Mouse (Mus musculus) myocyte (in vitro differentiated cells): Measurements from ENCODE around the gene Ttc7. TPM values are rescaled to one million over a fixed set of nuclear protein-coding genes. Genes with fewer than 3 reads are reported as not detected.

Source experiments
- H3K27me3 ChIP-seq: one replicate; pipeline ENCODE4 v1.6.1; 2011; ENCODE audit not compliant: control insufficient read depth, insufficient read depth, insufficient read length
- H3K36me3 ChIP-seq: one replicate; pipeline ENCODE4 v1.6.1; 2011; ENCODE audit not compliant: control insufficient read depth, insufficient read depth
- H3K4me2 ChIP-seq: one replicate; pipeline ENCODE4 v1.6.1; 2011; ENCODE audit warnings: low read depth, control low read depth
- H3K4me3 ChIP-seq: one replicate; pipeline ENCODE4 v1.5.1; 2011; ENCODE audit warnings: mild to moderate bottlenecking, control low read depth, moderate library complexity
- H3K79me2 ChIP-seq: one replicate; pipeline ENCODE4 v1.6.1; 2011; ENCODE audit not compliant: control insufficient read depth, insufficient read depth
- H3ac ChIP-seq: one replicate; pipeline ENCODE4 v1.6.1; 2011; ENCODE audit not compliant: control insufficient read depth, insufficient read length
- CEBPB ChIP-seq: IDR thresholded peaks from 2 replicates; pipeline ENCODE4 v1.6.1; 2011; ENCODE audit warnings: mild to moderate bottlenecking, moderate library complexity; ENCODE audit not compliant: poor library complexity, insufficient read depth, severe bottlenecking
- E2F4 ChIP-seq: IDR thresholded peaks from one replicate; pipeline ENCODE4 v1.6.1; 2011; ENCODE audit warnings: mild to moderate bottlenecking, control low read depth, moderate library complexity; ENCODE audit not compliant: insufficient read depth
- MAX ChIP-seq: IDR thresholded peaks from one replicate; pipeline ENCODE4 v1.6.1; 2011; ENCODE audit warnings: low read depth, mild to moderate bottlenecking, control low read depth
- MYOD1 ChIP-seq, 3 experiments: IDR thresholded peaks; one replicate each; pipeline ENCODE4 v1.6.1; 2011; ENCODE audit warnings: control low read depth in 2 of 3, low read depth in 2 of 3, mild to moderate bottlenecking in 2 of 3, moderate library complexity in 1 of 3; ENCODE audit not compliant: insufficient read length in 2 of 3, control insufficient read depth in 1 of 3
- MYOG ChIP-seq, 3 experiments: IDR thresholded peaks; one replicate each; pipeline ENCODE4 v1.6.1; 2011; ENCODE audit warnings: control low read depth in 2 of 3, low read depth in 2 of 3, mild to moderate bottlenecking in 2 of 3; ENCODE audit not compliant: insufficient read length in 2 of 3, control insufficient read depth in 1 of 3, insufficient read depth in 1 of 3
- POLR2A ChIP-seq: IDR thresholded peaks from one replicate; pipeline ENCODE4 v1.6.1; 2011; ENCODE audit warnings: low read depth, mild to moderate bottlenecking, control low read depth, moderate library complexity; ENCODE audit not compliant: insufficient read length
- POLR2AphosphoS2 ChIP-seq: IDR thresholded peaks from one replicate; pipeline ENCODE4 v1.6.1; 2011; ENCODE audit warnings: low read depth, control low read depth; ENCODE audit not compliant: insufficient read length
- REST ChIP-seq: IDR thresholded peaks from one replicate; pipeline ENCODE4 v1.6.1; 2011; ENCODE audit warnings: mild to moderate bottlenecking, control low read depth, moderate library complexity; ENCODE audit not compliant: insufficient read depth, insufficient read length
- SRF ChIP-seq: IDR thresholded peaks from one replicate; pipeline ENCODE4 v1.6.1; 2011; ENCODE audit warnings: low read depth; ENCODE audit not compliant: control insufficient read depth, insufficient read length
- TCF3 ChIP-seq: IDR thresholded peaks from one replicate; pipeline ENCODE4 v1.6.1; 2011; ENCODE audit warnings: low read depth, control low read depth; ENCODE audit not compliant: insufficient read length
- USF1 ChIP-seq: IDR thresholded peaks from one replicate; pipeline ENCODE4 v1.6.1; 2011; ENCODE audit warnings: low read depth, mild to moderate bottlenecking, control low read depth, moderate library complexity
- polyA plus RNA-seq: library from polyadenylated mRNA; unstranded; fragments of >200 nt; fragmentation: generic; extraction: Trizol; gene quantifications from one replicate; pipeline ENCODE4 v1.2.1, GENCODE M21; 2012; ENCODE audit warnings: missing spikeins

Gene Ttc7
- polyA plus RNA-seq, 1 experiment = 15.2 TPM

DNA sequence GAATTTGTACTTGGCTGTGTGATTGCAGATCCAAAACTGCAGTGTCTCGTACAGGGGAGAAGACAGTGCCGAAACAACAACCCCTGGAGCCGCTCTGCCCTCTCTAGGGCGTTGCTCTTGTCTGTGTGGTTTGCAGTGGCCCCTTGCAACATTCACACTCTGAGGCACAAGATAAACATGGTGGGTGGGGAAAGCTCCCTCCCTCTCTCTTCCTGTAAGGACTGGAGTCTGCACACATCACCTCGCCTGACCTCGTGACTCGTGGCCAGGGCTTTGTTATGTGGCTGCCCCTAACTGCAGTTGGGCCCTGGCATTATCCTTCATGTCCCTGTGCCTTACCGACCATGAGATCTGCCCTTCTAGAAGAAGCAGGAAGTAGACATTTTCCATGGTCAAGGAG is 82.6 kb downstream of the Ttc7 start:
- Histone ChIP-seq H3K36me3 (no peaks in the 10 kb centered on the region), H3K4me3 (no peak overlapping the region), H3K4me2 (peak overlapping the region; percentile 7), H3ac (no peak overlapping the region), H3K79me2 (no peaks in the 10 kb centered on the region), H3K27me3 (no peaks in the 10 kb centered on the region)
- TF ChIP-seq POLR2A (no peak), MYOD1 (IDR thresholded peaks at IDR 0.05; ENCODE audit: control insufficient read depth in 1 of 3, insufficient read length in 2 of 3, low read depth in 2 of 3) (peak in 1 of 3 experiments; percentile 21), SRF (no peak), E2F4 (no peak), USF1 (no peak), MYOG (IDR thresholded peaks at IDR 0.05; ENCODE audit: control insufficient read depth in 1 of 3, insufficient read depth in 1 of 3, insufficient read length in 2 of 3, low read depth in 2 of 3) (peak in 1 of 3 experiments; percentile 30)

DNA sequence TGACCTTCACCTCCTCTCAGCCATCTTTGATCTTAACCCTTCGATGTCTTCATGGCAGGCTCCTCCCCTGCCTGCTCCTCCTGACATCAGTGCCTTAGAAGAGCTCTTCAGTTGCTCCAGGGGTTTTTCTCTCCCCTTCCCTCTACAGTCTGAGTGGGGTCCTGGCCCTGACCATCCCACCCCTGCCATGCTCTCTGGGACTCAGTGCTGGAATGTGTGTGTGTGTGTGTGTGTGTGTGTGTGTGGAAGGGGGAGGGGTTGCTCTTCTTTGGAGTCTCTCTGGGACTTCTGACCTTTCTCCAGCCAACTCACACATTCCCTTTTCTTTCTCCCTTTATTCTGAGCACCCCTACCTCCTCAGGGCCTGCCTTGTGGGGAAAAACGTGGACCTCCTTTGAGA is 83.8 kb downstream of the Ttc7 start:
- no peaks in the 10 kb centered on the region for H3K79me2 ChIP-seq
- H3K4me2 ChIP-seq = no peak overlapping the region
- H3K36me3 ChIP-seq = no peaks in the 10 kb centered on the region
- TF ChIP-seq MAX (no peak), CEBPB (no peak), USF1 (no peak)
- no peak overlapping the region for H3ac ChIP-seq
- no peaks in the 10 kb centered on the region for H3K27me3 ChIP-seq
- no peak overlapping the region for H3K4me3 ChIP-seq

DNA sequence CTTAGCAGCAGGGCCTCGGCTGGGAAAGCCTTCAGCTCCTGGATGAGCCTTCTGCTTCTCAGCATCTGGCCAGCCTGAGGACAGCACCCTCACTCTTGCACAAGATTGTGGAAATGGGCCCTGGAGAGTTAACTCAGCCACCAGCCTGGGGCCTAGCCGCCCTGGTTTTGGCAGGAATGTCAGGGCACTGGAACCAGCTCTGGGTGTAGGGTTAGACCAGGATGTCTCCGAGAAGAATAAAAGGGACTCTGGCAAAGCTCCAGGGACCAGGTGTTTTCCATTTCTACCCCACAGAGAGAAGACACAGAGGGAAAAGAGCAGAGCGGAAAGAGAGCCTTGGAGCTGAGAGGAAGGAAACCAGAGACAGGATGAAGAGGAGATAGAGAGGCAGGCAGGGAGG is 84.5 kb downstream of the Ttc7 start:
- TF ChIP-seq CEBPB (no peak), REST (no peak), MYOD1 (IDR thresholded peaks at IDR 0.05; ENCODE audit: control insufficient read depth in 1 of 3, insufficient read length in 2 of 3, low read depth in 2 of 3) (no peak)
- Histone ChIP-seq H3K27me3 (no peaks in the 10 kb centered on the region), H3K79me2 (no peaks in the 10 kb centered on the region), H3K36me3 (no peaks in the 10 kb centered on the region), H3ac (no peak overlapping the region), H3K4me2 (peak overlapping the region; percentile 19), H3K4me3 (no peak overlapping the region)

DNA sequence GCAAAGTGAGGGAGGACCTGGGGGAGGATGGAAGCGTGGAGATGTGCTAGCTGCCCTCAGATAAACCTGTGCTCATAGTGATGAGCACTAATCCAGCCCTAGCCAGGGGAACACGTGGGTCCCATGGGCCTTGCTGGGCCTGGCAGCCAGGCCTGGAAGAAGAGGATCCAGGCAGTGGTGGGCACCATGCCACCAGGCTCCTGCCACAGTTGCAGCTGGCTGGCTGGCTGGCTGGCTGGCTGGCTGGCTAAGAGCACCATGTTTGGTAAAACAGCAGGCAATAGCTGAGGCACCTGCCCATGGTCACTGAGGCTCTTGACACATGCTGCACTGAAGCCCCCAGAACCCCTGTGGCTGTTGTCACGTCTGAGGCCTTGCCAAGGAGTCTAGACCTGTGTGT is 85.0 kb downstream of the Ttc7 start:
- H3K27me3 ChIP-seq = no peaks in the 10 kb centered on the region
- H3K4me2 ChIP-seq = peak overlapping the region; percentile 19
- no peaks in the 10 kb centered on the region for H3K79me2 ChIP-seq
- no peak overlapping the region for H3K4me3 ChIP-seq
- no peak overlapping the region for H3ac ChIP-seq
- TF ChIP-seq SRF (peak; percentile 96), USF1 (peak; percentile 75), POLR2AphosphoS2 (no peak), TCF3 (peak; percentile 12), MAX (no peak), MYOD1 (IDR thresholded peaks at IDR 0.05; ENCODE audit: control insufficient read depth in 1 of 3, insufficient read length in 2 of 3, low read depth in 2 of 3) (peak in 2 of 3 experiments; percentile 78 to 82), REST (no peak), MYOG (IDR thresholded peaks at IDR 0.05; ENCODE audit: control insufficient read depth in 1 of 3, insufficient read depth in 1 of 3, insufficient read length in 2 of 3, low read depth in 2 of 3) (peak in 2 of 3 experiments; percentile 78 to 83), POLR2A (peak; percentile 15)
- H3K36me3 ChIP-seq = no peaks in the 10 kb centered on the region

DNA sequence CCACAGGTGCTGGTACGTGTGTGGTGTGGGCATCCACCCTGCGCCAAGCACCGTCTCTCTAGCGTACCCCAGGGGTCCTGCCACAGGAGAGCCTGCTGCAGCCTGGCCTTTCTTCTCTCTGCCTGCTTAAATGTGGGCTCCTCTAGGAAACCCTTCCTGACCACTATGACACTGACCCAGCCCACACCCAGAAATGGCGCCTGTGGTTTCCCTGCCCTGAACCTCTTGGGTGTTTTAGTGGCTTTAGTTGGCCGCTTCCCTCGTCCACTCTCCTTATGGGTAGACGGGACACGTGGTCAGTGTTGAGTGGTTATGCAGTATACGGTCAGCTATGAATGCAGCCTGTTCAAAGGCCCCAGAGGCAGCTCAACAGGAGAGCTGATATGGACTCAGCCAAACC is 85.8 kb downstream of the Ttc7 start:
- H3K36me3 ChIP-seq = no peaks in the 10 kb centered on the region
- H3K4me3 ChIP-seq = no peak overlapping the region
- no peak overlapping the region for H3K4me2 ChIP-seq
- no peaks in the 10 kb centered on the region for H3K79me2 ChIP-seq
- no peak for TF ChIP-seq CEBPB
- TF ChIP-seq MYOG (IDR thresholded peaks at IDR 0.05; ENCODE audit: control insufficient read depth in 1 of 3, insufficient read depth in 1 of 3, insufficient read length in 2 of 3, low read depth in 2 of 3) = peak in 1 of 3 experiments; percentile 39
- peak in 1 of 3 experiments; percentile 27 for TF ChIP-seq MYOD1 (IDR thresholded peaks at IDR 0.05; ENCODE audit: control insufficient read depth in 1 of 3, insufficient read length in 2 of 3, low read depth in 2 of 3)
- TF ChIP-seq USF1 = peak; percentile 68
- no peak for TF ChIP-seq E2F4
- H3K27me3 ChIP-seq = no peaks in the 10 kb centered on the region
- H3ac ChIP-seq = no peak overlapping the region

DNA sequence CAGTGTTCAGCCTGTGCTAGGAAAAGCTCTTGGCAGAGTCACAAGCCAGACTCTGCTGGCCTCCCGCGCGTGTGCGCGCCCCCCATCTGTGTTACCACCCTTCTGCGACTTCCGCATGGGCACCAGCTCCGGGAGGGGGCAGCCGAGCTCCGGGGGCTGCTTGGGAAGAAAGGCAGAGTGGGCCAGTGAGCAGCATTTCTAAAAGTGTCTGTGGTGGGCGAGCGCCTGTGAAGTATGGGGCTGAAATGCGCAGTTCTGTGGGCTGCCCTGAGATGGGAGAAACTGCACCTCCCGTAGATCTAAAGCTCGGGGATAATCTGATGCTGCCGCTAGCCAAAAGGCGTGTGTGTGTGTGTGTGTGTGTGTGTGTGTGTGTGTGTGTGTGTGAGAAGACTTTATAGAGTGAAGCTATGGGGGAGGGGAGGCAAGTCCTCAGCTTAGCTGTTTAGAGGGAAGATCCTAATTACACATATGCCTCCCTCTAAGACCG is 86.6 kb downstream of the Ttc7 start:
- Histone ChIP-seq H3K36me3 (no peaks in the 10 kb centered on the region), H3ac (no peak overlapping the region), H3K4me2 (no peak overlapping the region), H3K79me2 (no peaks in the 10 kb centered on the region), H3K4me3 (no peak overlapping the region), H3K27me3 (no peaks in the 10 kb centered on the region)
- TF ChIP-seq POLR2A (no peak), REST (no peak), MYOD1 (IDR thresholded peaks at IDR 0.05; ENCODE audit: control insufficient read depth in 1 of 3, insufficient read length in 2 of 3, low read depth in 2 of 3) (no peak)
